Mouse (Mus musculus) cerebellum, postnatal 4 days (tissue): Measurements from ENCODE around the gene Ncapd3.

Source experiments
- DNase-seq, 2 experiments: peaks; one replicate each; pipeline ENCODE4 v3.0.0; 2022; ENCODE audit warnings: low spot score in 2 of 2, mixed read lengths in 1 of 2

Gene Ncapd3

GRCm38 (mm10) chr9:27043892-27044291 is 13.9 kb downstream of the Ncapd3 start:
- DNase-seq: no peak

- no peak for DNase-seq
These were observed 19.5 kb downstream of the Ncapd3 start for GRCm38 (mm10) chr9:27049492-27049891.

- no peak for DNase-seq
These were observed 28.4 kb downstream of the Ncapd3 start for GRCm38 (mm10) chr9:27058341-27058740.

- no peak for DNase-seq
These were observed 40.9 kb downstream of the Ncapd3 start for GRCm38 (mm10) chr9:27070895-27071294.

- DNase-seq: no peak
These were observed 44.7 kb downstream of the Ncapd3 start for GRCm38 (mm10) chr9:27074677-27075076.

GRCm38 (mm10) chr9:27075812-27076211 is 45.8 kb downstream of the Ncapd3 start:
- no peak for DNase-seq

- DNase-seq: no peak
These were observed 56.3 kb downstream of the Ncapd3 start for GRCm38 (mm10) chr9:27086256-27086655.

GRCm38 (mm10) chr9:27087402-27087801 is 57.4 kb downstream of the Ncapd3 start:
- DNase-seq: no peak

GRCm38 (mm10) chr9:27090134-27090533 is 60.2 kb downstream of the Ncapd3 start:
- DNase-seq: no peak

GRCm38 (mm10) chr9:27090801-27091775 is 61.1 kb downstream of the Ncapd3 start:
- DNase-seq: no peak

- DNase-seq: no peak
These were observed 62.9 kb downstream of the Ncapd3 start for GRCm38 (mm10) chr9:27092916-27093315.

GRCm38 (mm10) chr9:27098092-27098491 is 68.1 kb downstream of the Ncapd3 start:
- no peak for DNase-seq

GRCm38 (mm10) chr9:27098557-27098956 is 68.6 kb downstream of the Ncapd3 start:
- no peak for DNase-seq

GRCm38 (mm10) chr9:27099474-27099873 is 69.5 kb downstream of the Ncapd3 start:
- DNase-seq: no peak

GRCm38 (mm10) chr9:27101466-27101865 is 71.5 kb downstream of the Ncapd3 start:
- no peak for DNase-seq

GRCm38 (mm10) chr9:27106081-27106480 is 76.1 kb downstream of the Ncapd3 start:
- DNase-seq: peak in 1 of 2 experiments; percentile 46

- no peak for DNase-seq
These were observed 78.5 kb downstream of the Ncapd3 start for GRCm38 (mm10) chr9:27108451-27108850.

- no peak for DNase-seq
These were observed 79.8 kb downstream of the Ncapd3 start for GRCm38 (mm10) chr9:27109533-27110514.

- DNase-seq: no peak
These were observed 80.7 kb downstream of the Ncapd3 start for GRCm38 (mm10) chr9:27110681-27111080.

GRCm38 (mm10) chr9:27111756-27112155 is 81.8 kb downstream of the Ncapd3 start:
- DNase-seq: no peak

- no peak for DNase-seq
These were observed 91.3 kb downstream of the Ncapd3 start for GRCm38 (mm10) chr9:27121254-27121653.

- DNase-seq: no peak
These were observed 92.1 kb downstream of the Ncapd3 start for GRCm38 (mm10) chr9:27122076-27122475.
